In genomic region chr6:7693666-7694065, GRCm38 (mm10) we compare ENCODE assay signal across 8 mouse cellular contexts. TPM values are rescaled to one million over a fixed set of nuclear protein-coding genes. Genes with fewer than 3 reads are reported as not detected.
DNase-seq lines count a peak whose midpoint lies in the region; ATAC-seq and TF ChIP-seq lines count a peak whose summit lies in the region.

No protein-coding gene starts in this region.

- no peak overlapping the region for H3K27ac ChIP-seq in forebrain, embryonic 13.5 days
- H3K27ac ChIP-seq in forebrain, embryonic 15.5 days (replicated peaks): no peak overlapping the region
- H3K27ac ChIP-seq in stomach, embryonic 14.5 days (ENCODE audit: low read length): no peak overlapping the region
- no peak overlapping the region for H3K27ac ChIP-seq in stomach, postnatal 0 days (replicated peaks)
- peak overlapping the region; percentile 93 for H3K27ac ChIP-seq in liver, embryonic 13.5 days

- TF ChIP-seq EP300 in stomach, postnatal 0 days (optimal IDR thresholded peaks at IDR 0.05): no peak

- H3K27me3 ChIP-seq in forebrain, embryonic 13.5 days: no peaks in the 10 kb centered on the region
- no peaks in the 10 kb centered on the region for H3K27me3 ChIP-seq in forebrain, embryonic 15.5 days
- no peaks in the 10 kb centered on the region for H3K27me3 ChIP-seq in stomach, embryonic 14.5 days (ENCODE audit: control insufficient read depth, insufficient read depth, low read length)
- H3K27me3 ChIP-seq in stomach, postnatal 0 days (ENCODE audit: control insufficient read depth, insufficient read depth, low read length): no peaks in the 10 kb centered on the region
- no peaks in the 10 kb centered on the region for H3K27me3 ChIP-seq in liver, embryonic 13.5 days

- H3K9ac ChIP-seq in forebrain, embryonic 13.5 days: no peak overlapping the region
- H3K9ac ChIP-seq in forebrain, embryonic 15.5 days (replicated peaks): no peak overlapping the region
- H3K9ac ChIP-seq in stomach, embryonic 14.5 days (replicated peaks; ENCODE audit: low read depth, low read length): no peak overlapping the region
- no peak overlapping the region for H3K9ac ChIP-seq in stomach, postnatal 0 days (ENCODE audit: low read length)
- peak overlapping the region; percentile 60; the same call in 1 of the 2 replicates for H3K9ac ChIP-seq in liver, embryonic 13.5 days

- peaks cover 2% of the 10 kb centered on the region; the same call in 1 of the 2 replicates for H3K4me1 ChIP-seq in forebrain, embryonic 13.5 days
- H3K4me1 ChIP-seq in forebrain, embryonic 15.5 days: peaks cover 7% of the 10 kb centered on the region; the same call in 1 of the 2 replicates
- H3K4me1 ChIP-seq in stomach, embryonic 14.5 days (ENCODE audit: control insufficient read depth, insufficient read depth, low read length): no peaks in the 10 kb centered on the region
- 0 out of 2 replicates have a peak, but pooled peaks cover 2% of the 10 kb centered on the region for H3K4me1 ChIP-seq in stomach, postnatal 0 days (replicated peaks; ENCODE audit: control insufficient read depth, insufficient read depth)
- peaks cover 79% of the 10 kb centered on the region for H3K4me1 ChIP-seq in liver, embryonic 13.5 days (replicated peaks)

- peak overlapping the region; percentile 75 for H3K4me3 ChIP-seq in forebrain, embryonic 13.5 days
- H3K4me3 ChIP-seq in forebrain, embryonic 15.5 days: no peak overlapping the region
- peak overlapping the region; percentile 66; the same call in 1 of the 2 replicates for H3K4me3 ChIP-seq in stomach, embryonic 14.5 days (ENCODE audit: low read depth, low read length)
- no peak overlapping the region for H3K4me3 ChIP-seq in stomach, postnatal 0 days (ENCODE audit: low read depth, low read length)
- H3K4me3 ChIP-seq in liver, embryonic 13.5 days (replicated peaks): peak overlapping the region; percentile 86; the same call in 1 of the 2 replicates

- no peak for TF ChIP-seq CTCF in stomach, postnatal 0 days (IDR thresholded peaks at IDR 0.05; ENCODE audit: low read depth)

- ATAC-seq in forebrain, embryonic 13.5 days: 0 out of 2 replicates have a peak, but pooled peaks have one; percentile 22
- ATAC-seq in forebrain, embryonic 15.5 days (replicated peaks): no peak
- no peak for ATAC-seq in stomach, embryonic 14.5 days (ENCODE audit: insufficient number of reproducible peaks, insufficient read depth, low FRiP score, low read depth)
- no peak for ATAC-seq in stomach, postnatal 0 days (ENCODE audit: low FRiP score, low TSS enrichment)
- ATAC-seq in liver, embryonic 13.5 days (ENCODE audit: low read depth): no peak

- H3K4me2 ChIP-seq in forebrain, embryonic 13.5 days: peak overlapping the region; percentile 94
- H3K4me2 ChIP-seq in forebrain, embryonic 15.5 days (replicated peaks): no peak overlapping the region
- no peak overlapping the region for H3K4me2 ChIP-seq in stomach, embryonic 14.5 days (replicated peaks; ENCODE audit: low read depth, low read length)
- no peak overlapping the region for H3K4me2 ChIP-seq in stomach, postnatal 0 days (replicated peaks; ENCODE audit: low read depth)
- H3K4me2 ChIP-seq in liver, embryonic 13.5 days: peak overlapping the region; percentile 82

- WGBS in forebrain, embryonic 13.5 days: 67% methylated on average over 5 of the region's 5 CpGs
- 67% methylated on average over 5 of the region's 5 CpGs for WGBS in forebrain, embryonic 15.5 days
- WGBS in stomach, embryonic 14.5 days: 70% methylated on average over 5 of the region's 5 CpGs
- 71% methylated on average over 5 of the region's 5 CpGs for WGBS in stomach, postnatal 0 days
- 53% methylated on average over 5 of the region's 5 CpGs for WGBS in liver, embryonic 13.5 days (ENCODE audit: insufficient replicate concordance)

- no peak for DNase-seq in stomach, postnatal 0 days (ENCODE audit: low spot score)
- DNase-seq in liver, embryonic 13.5 days: no peak
- DNase-seq in testis, postnatal 14 days (ENCODE audit: low spot score): peak; percentile 40
- DNase-seq in kidney, adult 9 months: no peak
- DNase-seq in layer of hippocampus, postnatal 25 days (ENCODE audit: extremely low spot score in 1 of 2, low spot score in 1 of 2): no peak

- H3K9me3 ChIP-seq in forebrain, embryonic 13.5 days (replicated peaks): no peaks in the 10 kb centered on the region
- no peaks in the 10 kb centered on the region for H3K9me3 ChIP-seq in forebrain, embryonic 15.5 days
- H3K9me3 ChIP-seq in stomach, embryonic 14.5 days (ENCODE audit: control insufficient read depth, low read depth, low read length): no peaks in the 10 kb centered on the region
- H3K9me3 ChIP-seq in stomach, postnatal 0 days (ENCODE audit: control insufficient read depth, low read length): no peaks in the 10 kb centered on the region
- no peaks in the 10 kb centered on the region for H3K9me3 ChIP-seq in liver, embryonic 13.5 days (replicated peaks)

- no peaks in the 10 kb centered on the region for H3K36me3 ChIP-seq in forebrain, embryonic 13.5 days (ENCODE audit: poor library complexity, severe bottlenecking)
- no peaks in the 10 kb centered on the region for H3K36me3 ChIP-seq in forebrain, embryonic 15.5 days
- no peaks in the 10 kb centered on the region for H3K36me3 ChIP-seq in stomach, embryonic 14.5 days (ENCODE audit: control insufficient read depth, insufficient read depth, low read length)
- no peaks in the 10 kb centered on the region for H3K36me3 ChIP-seq in stomach, postnatal 0 days (ENCODE audit: control insufficient read depth, insufficient read depth, low read length)
- H3K36me3 ChIP-seq in liver, embryonic 13.5 days: peaks cover 12% of the 10 kb centered on the region

RNA-seq across cellular contexts. Expression of gene Asns, which starts 0.6 kb away (rescaled TPM):
- polyA plus RNA-seq in forebrain, embryonic 13.5 days (2015; fragmentation: Nextera tagmentation; extraction: Ambion mirVana): 35.2 and 46.4 TPM in 2 replicates
- 56.9 and 62.3 TPM in 2 replicates for polyA plus RNA-seq in forebrain, embryonic 15.5 days (2015; fragmentation: Nextera tagmentation; extraction: Ambion mirVana)
- 78.0 and 100 TPM in 2 replicates for polyA plus RNA-seq in stomach, embryonic 14.5 days (2014; fragmentation: Nextera tagmentation; extraction: Ambion mirVana)
- polyA plus RNA-seq in stomach, postnatal 0 days (2015; fragmentation: Nextera tagmentation; extraction: Ambion mirVana): 132 and 133 TPM in 2 replicates
- 375 and 414 TPM in 2 replicates for polyA plus RNA-seq in liver, embryonic 13.5 days (2015; fragmentation: Nextera tagmentation; extraction: Ambion mirVana)
- 100 to 1,000 TPM in 1 of 2 experiments, 10 to 100 TPM in 1; 96.0 to 105 TPM for total RNA-seq in layer of hippocampus, postnatal 25 days (2021)

Comparison
In these comparisons a context has a peak if more than half of its experiments do, and no peak if none do; other contexts are left out.
1. H3K4me2 ChIP-seq: peak in forebrain, embryonic 13.5 days (single experiment) and liver, embryonic 13.5 days (single experiment); none in forebrain, embryonic 15.5 days (single experiment), stomach, embryonic 14.5 days (single experiment) and stomach, postnatal 0 days (single experiment).
2. H3K4me3 ChIP-seq: peak in forebrain, embryonic 13.5 days (single experiment), stomach, embryonic 14.5 days (single experiment) and liver, embryonic 13.5 days (single experiment); none in forebrain, embryonic 15.5 days (single experiment) and stomach, postnatal 0 days (single experiment).